Mouse (Mus musculus): ENCODE data around the gene Hist2h3c2. TPM values are rescaled to one million over a fixed set of nuclear protein-coding genes. Genes with fewer than 3 reads are reported as not detected.
"Not testable (repeated sequence)": the region's sequence is repeated elsewhere in the genome, so short reads cannot be mapped to it uniquely, and the experiment has no call there.

The Hist2h3c2 gene
- polyA plus RNA-seq, 1 experiment: 23.1 TPM

- H3K27ac ChIP-seq (ENCODE audit: insufficient read depth, low read length): no peak overlapping the region
- peaks cover 1% of the 10 kb centered on the region; the same call in 1 of the 2 replicates for H3K27me3 ChIP-seq (ENCODE audit: control insufficient read depth, insufficient read depth, low read length, poor library complexity, severe bottlenecking)
- H3K9me3 ChIP-seq (replicated peaks; ENCODE audit: control insufficient read depth, insufficient read depth, low read length, poor library complexity, severe bottlenecking): no peaks in the 10 kb centered on the region
- no peak overlapping the region for H3K4me3 ChIP-seq (ENCODE audit: low read depth, low read length)
- H3K9ac ChIP-seq (ENCODE audit: low read depth, poor library complexity, severe bottlenecking): no peak overlapping the region
- no peak for TF ChIP-seq CTCF (IDR thresholded peaks at IDR 0.05; ENCODE audit: low read depth, low read length)
- TF ChIP-seq EP300 (IDR thresholded peaks at IDR 0.05; ENCODE audit: insufficient read depth, low read depth, low read length): no peak
- TF ChIP-seq POLR2A (IDR thresholded peaks at IDR 0.05; ENCODE audit: insufficient read depth, low read length): no peak
- no peaks in the 10 kb centered on the region for H3K4me1 ChIP-seq (ENCODE audit: control insufficient read depth, insufficient read depth, low read length)
- H3K36me3 ChIP-seq (ENCODE audit: control insufficient read depth, insufficient read depth, low read length, poor library complexity, severe bottlenecking): no peaks in the 10 kb centered on the region
Observed at GRCm38 (mm10) chr3:96207819-96208218, 31.1 kb downstream of the Hist2h3c2 start.

- Histone ChIP-seq H3K4me1 (ENCODE audit: control insufficient read depth, insufficient read depth, low read length) (peaks cover 1% of the 10 kb centered on the region), H3K36me3 (ENCODE audit: control insufficient read depth, insufficient read depth, low read length, poor library complexity, severe bottlenecking) (no peaks in the 10 kb centered on the region), H3K4me3 (ENCODE audit: low read depth, low read length) (no peak overlapping the region), H3K9me3 (replicated peaks; ENCODE audit: control insufficient read depth, insufficient read depth, low read length, poor library complexity, severe bottlenecking) (no peaks in the 10 kb centered on the region), H3K27ac (ENCODE audit: insufficient read depth, low read length) (no peak overlapping the region), H3K9ac (ENCODE audit: low read depth, poor library complexity, severe bottlenecking) (no peak overlapping the region), H3K27me3 (ENCODE audit: control insufficient read depth, insufficient read depth, low read length, poor library complexity, severe bottlenecking) (no peaks in the 10 kb centered on the region)
- TF ChIP-seq CTCF (IDR thresholded peaks at IDR 0.05; ENCODE audit: low read depth, low read length): no peak
- TF ChIP-seq POLR2A (IDR thresholded peaks at IDR 0.05; ENCODE audit: insufficient read depth, low read length): no peak
- TF ChIP-seq EP300 (IDR thresholded peaks at IDR 0.05; ENCODE audit: insufficient read depth, low read depth, low read length): no peak
Observed at GRCm38 (mm10) chr3:96199731-96200130, 39.2 kb downstream of the Hist2h3c2 start.

- H3K9ac ChIP-seq (ENCODE audit: low read depth, poor library complexity, severe bottlenecking): 0 out of 2 replicates have a peak overlapping the region, but pooled peaks have one; percentile 7
- H3K4me1 ChIP-seq (ENCODE audit: control insufficient read depth, insufficient read depth, low read length); H3K4me3 ChIP-seq (ENCODE audit: low read depth, low read length): not testable (repeated sequence)
Observed at GRCm38 (mm10) chr3:96198601-96199251, 40.2 kb downstream of the Hist2h3c2 start.

GRCm38 (mm10) chr3:96198181-96198580, 40.7 kb downstream of the Hist2h3c2 start:
- Histone ChIP-seq H3K36me3 (ENCODE audit: control insufficient read depth, insufficient read depth, low read length, poor library complexity, severe bottlenecking) (no peaks in the 10 kb centered on the region), H3K9ac (ENCODE audit: low read depth, poor library complexity, severe bottlenecking) (peak overlapping the region; percentile 85), H3K4me3 (ENCODE audit: low read depth, low read length) (peak overlapping the region; percentile 84), H3K27ac (ENCODE audit: insufficient read depth, low read length) (peak overlapping the region; percentile 79), H3K9me3 (replicated peaks; ENCODE audit: control insufficient read depth, insufficient read depth, low read length, poor library complexity, severe bottlenecking) (no peaks in the 10 kb centered on the region), H3K4me1 (ENCODE audit: control insufficient read depth, insufficient read depth, low read length) (peaks cover 1% of the 10 kb centered on the region), H3K27me3 (ENCODE audit: control insufficient read depth, insufficient read depth, low read length, poor library complexity, severe bottlenecking) (no peaks in the 10 kb centered on the region)
- TF ChIP-seq EP300 (IDR thresholded peaks at IDR 0.05; ENCODE audit: insufficient read depth, low read depth, low read length) (no peak), CTCF (IDR thresholded peaks at IDR 0.05; ENCODE audit: low read depth, low read length) (no peak)

More at GRCm38 (mm10) chr3:96198601-96199251, 40.2 kb downstream of the Hist2h3c2 start:
- H3K27ac ChIP-seq (ENCODE audit: insufficient read depth, low read length); H3K27me3 ChIP-seq (ENCODE audit: control insufficient read depth, insufficient read depth, low read length, poor library complexity, severe bottlenecking); H3K9me3 ChIP-seq (replicated peaks; ENCODE audit: control insufficient read depth, insufficient read depth, low read length, poor library complexity, severe bottlenecking); H3K36me3 ChIP-seq (ENCODE audit: control insufficient read depth, insufficient read depth, low read length, poor library complexity, severe bottlenecking): not testable (repeated sequence)

- Histone ChIP-seq H3K9me3 (replicated peaks; ENCODE audit: control insufficient read depth, insufficient read depth, low read length, poor library complexity, severe bottlenecking) (no peaks in the 10 kb centered on the region), H3K27me3 (ENCODE audit: control insufficient read depth, insufficient read depth, low read length, poor library complexity, severe bottlenecking) (no peaks in the 10 kb centered on the region), H3K9ac (ENCODE audit: low read depth, poor library complexity, severe bottlenecking) (peak overlapping the region; percentile 61), H3K4me1 (ENCODE audit: control insufficient read depth, insufficient read depth, low read length) (peaks cover 1% of the 10 kb centered on the region), H3K4me3 (ENCODE audit: low read depth, low read length) (peak overlapping the region; percentile 85), H3K36me3 (ENCODE audit: control insufficient read depth, insufficient read depth, low read length, poor library complexity, severe bottlenecking) (no peaks in the 10 kb centered on the region), H3K27ac (ENCODE audit: insufficient read depth, low read length) (peak overlapping the region; percentile 47)
- TF ChIP-seq POLR2A (IDR thresholded peaks at IDR 0.05; ENCODE audit: insufficient read depth, low read length) (peak; percentile 94), CTCF (IDR thresholded peaks at IDR 0.05; ENCODE audit: low read depth, low read length) (no peak), EP300 (IDR thresholded peaks at IDR 0.05; ENCODE audit: insufficient read depth, low read depth, low read length) (peak; percentile 41; the same call in 1 of the 2 replicates)
Observed at GRCm38 (mm10) chr3:96197129-96197749, 41.7 kb downstream of the Hist2h3c2 start.

- Histone ChIP-seq H3K36me3 (ENCODE audit: control insufficient read depth, insufficient read depth, low read length, poor library complexity, severe bottlenecking) (no peaks in the 10 kb centered on the region), H3K4me3 (ENCODE audit: low read depth, low read length) (peak overlapping the region; percentile 85), H3K9me3 (replicated peaks; ENCODE audit: control insufficient read depth, insufficient read depth, low read length, poor library complexity, severe bottlenecking) (no peaks in the 10 kb centered on the region), H3K9ac (ENCODE audit: low read depth, poor library complexity, severe bottlenecking) (peak overlapping the region; percentile 61), H3K4me1 (ENCODE audit: control insufficient read depth, insufficient read depth, low read length) (peaks cover 1% of the 10 kb centered on the region), H3K27me3 (ENCODE audit: control insufficient read depth, insufficient read depth, low read length, poor library complexity, severe bottlenecking) (no peaks in the 10 kb centered on the region), H3K27ac (ENCODE audit: insufficient read depth, low read length) (peak overlapping the region; percentile 47)
- TF ChIP-seq POLR2A (IDR thresholded peaks at IDR 0.05; ENCODE audit: insufficient read depth, low read length): no peak
- TF ChIP-seq EP300 (IDR thresholded peaks at IDR 0.05; ENCODE audit: insufficient read depth, low read depth, low read length): no peak
- TF ChIP-seq CTCF (IDR thresholded peaks at IDR 0.05; ENCODE audit: low read depth, low read length): no peak
Observed at GRCm38 (mm10) chr3:96196437-96197128, 42.3 kb downstream of the Hist2h3c2 start.

Data from ES-Bruce4 (cell line).